Mouse (Mus musculus) CH12.LX (cell line): ENCODE measurements around the gene Robo3. TPM values are rescaled to one million over a fixed set of nuclear protein-coding genes. Genes with fewer than 3 reads are reported as not detected.

Experiments used
- DNase-seq: peaks from one replicate; pipeline ENCODE4 v3.0.0-alpha.2; 2013; ENCODE audit errors: extremely low read depth
- H3K27ac ChIP-seq: 2 replicates; pipeline ENCODE4 v1.5.1; 2012; ENCODE audit warnings: low read depth, mild to moderate bottlenecking, control low read depth, moderate library complexity; ENCODE audit not compliant: insufficient read depth
- H3K27me3 ChIP-seq: replicated peaks from 2 replicates; pipeline ENCODE3; 2012; ENCODE audit warnings: inconsistent platforms
- H3K36me3 ChIP-seq, 2 experiments: replicated peaks in 1 of 2; 2 replicates each; pipeline versions ENCODE3 to v1.6.1; 2012; ENCODE audit warnings: inconsistent platforms in 1 of 2, low read length in 1 of 2, mild to moderate bottlenecking in 1 of 2, mixed read lengths in 1 of 2, moderate library complexity in 1 of 2; ENCODE audit not compliant: control insufficient read depth in 1 of 2, insufficient read depth in 1 of 2
- H3K4me1 ChIP-seq, 2 experiments: 2 replicates each; pipeline ENCODE4 v1.6.1; 2012; ENCODE audit warnings: inconsistent platforms in 1 of 2, moderate library complexity in 1 of 2; ENCODE audit not compliant: insufficient read depth in 2 of 2, control insufficient read depth in 1 of 2
- H3K4me2 ChIP-seq: 2 replicates; pipeline ENCODE4 v1.6.1; 2012; ENCODE audit warnings: low read depth, mild to moderate bottlenecking, control low read depth; ENCODE audit not compliant: poor library complexity, insufficient read depth, severe bottlenecking
- H3K4me3 ChIP-seq, 3 experiments: fragments of 150-350 bp in 1 of 3; sonication (generic) in 1 of 3; replicated peaks in 1 of 3; 2 replicates each; pipeline versions ENCODE3 to v1.5.1; 2011 to 2012; ENCODE audit warnings: low read depth in 2 of 3, low read length in 2 of 3, mild to moderate bottlenecking in 2 of 3, moderate library complexity in 2 of 3, control low read depth in 1 of 3, improper control_type of control experiment in 1 of 3, inconsistent platforms in 1 of 3, mixed read lengths in 1 of 3; ENCODE audit not compliant: poor library complexity in 1 of 3
- H3K79me2 ChIP-seq: replicated peaks from 2 replicates; pipeline ENCODE4 v1.6.1; 2012; ENCODE audit warnings: mild to moderate bottlenecking, moderate library complexity; ENCODE audit not compliant: control insufficient read depth, poor library complexity, insufficient read depth, severe bottlenecking; ENCODE audit errors: extremely low read depth
- H3K9ac ChIP-seq: 2 replicates; pipeline ENCODE4 v1.6.1; 2012; ENCODE audit warnings: low read depth, mild to moderate bottlenecking, control low read depth, moderate library complexity; ENCODE audit not compliant: insufficient read depth
- H3K9me3 ChIP-seq: replicated peaks from 2 replicates; pipeline ENCODE3; 2012; ENCODE audit warnings: low read length, inconsistent platforms, mixed read lengths
- BHLHE40 ChIP-seq: IDR thresholded peaks from 2 replicates; pipeline ENCODE4 v1.6.1; 2011; ENCODE audit warnings: mild to moderate bottlenecking, low read depth, low read length, improper control_type of control experiment
- CTCF ChIP-seq, 2 experiments: IDR thresholded peaks in 1 of 2; conservative IDR thresholded peaks in 1 of 2; 2 replicates each; pipeline ENCODE4 v1.5.1; 2011 to 2012; ENCODE audit warnings: low read depth in 2 of 2, low read length in 2 of 2, improper control_type of control experiment in 1 of 2, inconsistent platforms in 1 of 2, mild to moderate bottlenecking in 1 of 2, moderate library complexity in 1 of 2
- ELF1 ChIP-seq: IDR thresholded peaks from 2 replicates; pipeline ENCODE4 v1.6.1; 2014; ENCODE audit warnings: low read depth, mild to moderate bottlenecking, inconsistent platforms, low read length, improper control_type of control experiment
- EP300 ChIP-seq: IDR thresholded peaks from 2 replicates; pipeline ENCODE4 v1.6.1; 2011; ENCODE audit warnings: low read length, improper control_type of control experiment
- ETS1 ChIP-seq: conservative IDR thresholded peaks from 2 replicates; pipeline ENCODE4 v1.6.1; 2012; ENCODE audit warnings: low read depth, mild to moderate bottlenecking, inconsistent platforms, low read length, improper control_type of control experiment, moderate library complexity
- GABPA ChIP-seq: IDR thresholded peaks from 2 replicates; pipeline ENCODE4 v1.6.1; 2012; ENCODE audit warnings: low read depth, low read length, improper control_type of control experiment, inconsistent platforms; ENCODE audit not compliant: insufficient replicate concordance
- JUND ChIP-seq: conservative IDR thresholded peaks from 2 replicates; pipeline ENCODE4 v1.6.1; 2011; ENCODE audit warnings: low read depth, low read length, improper control_type of control experiment
- KAT2A ChIP-seq: IDR thresholded peaks from 2 replicates; pipeline ENCODE4 v1.6.1; 2012; ENCODE audit warnings: low read length, improper control_type of control experiment, inconsistent platforms; ENCODE audit not compliant: insufficient replicate concordance
- MAX ChIP-seq: IDR thresholded peaks from 2 replicates; pipeline ENCODE4 v1.6.1; 2011; ENCODE audit warnings: low read length, improper control_type of control experiment
- MEF2A ChIP-seq: IDR thresholded peaks from 2 replicates; pipeline ENCODE4 v1.6.1; 2014; ENCODE audit warnings: low read depth, mild to moderate bottlenecking, inconsistent platforms, low read length, improper control_type of control experiment, borderline replicate concordance
- MXI1 ChIP-seq: IDR thresholded peaks from 2 replicates; pipeline ENCODE4 v1.6.1; 2011; ENCODE audit warnings: mild to moderate bottlenecking, low read depth, low read length, improper control_type of control experiment
- NELFE ChIP-seq: IDR thresholded peaks from 2 replicates; pipeline ENCODE4 v1.6.1; 2011; ENCODE audit warnings: low read depth, low read length, improper control_type of control experiment
- NRF1 ChIP-seq: IDR thresholded peaks from 2 replicates; pipeline ENCODE4 v1.6.1; 2014; ENCODE audit warnings: low read depth, mild to moderate bottlenecking, inconsistent platforms, low read length, improper control_type of control experiment, moderate library complexity
- PAX5 ChIP-seq: IDR thresholded peaks from 2 replicates; pipeline ENCODE4 v1.6.1; 2012; ENCODE audit warnings: low read length, inconsistent platforms, mixed read lengths
- POLR2A ChIP-seq: IDR thresholded peaks from 2 replicates; pipeline ENCODE4 v1.6.1; 2011; ENCODE audit warnings: low read depth, mild to moderate bottlenecking, improper control_type of control experiment, low read length
- POLR2AphosphoS2 ChIP-seq: IDR thresholded peaks from 2 replicates; pipeline ENCODE4 v1.6.1; 2011; ENCODE audit warnings: low read depth, low read length, improper control_type of control experiment
- RAD21 ChIP-seq: IDR thresholded peaks from 2 replicates; pipeline ENCODE4 v1.6.1; 2011; ENCODE audit warnings: low read depth, mild to moderate bottlenecking, low read length, improper control_type of control experiment, moderate library complexity
- RCOR1 ChIP-seq: conservative IDR thresholded peaks from 2 replicates; pipeline ENCODE4 v1.6.1; 2012; ENCODE audit warnings: low read depth, mild to moderate bottlenecking, inconsistent platforms, low read length, improper control_type of control experiment
- UBTF ChIP-seq: IDR thresholded peaks from 2 replicates; pipeline ENCODE4 v1.6.1; 2012; ENCODE audit warnings: low read depth, mild to moderate bottlenecking, inconsistent platforms, low read length, improper control_type of control experiment, moderate library complexity
- USF2 ChIP-seq: conservative IDR thresholded peaks from 2 replicates; pipeline ENCODE4 v1.6.1; 2011; ENCODE audit warnings: low read depth, low read length, improper control_type of control experiment
- ZC3H11A ChIP-seq: IDR thresholded peaks from 2 replicates; pipeline ENCODE4 v1.6.1; 2012; ENCODE audit warnings: low read depth, mild to moderate bottlenecking, inconsistent platforms, low read length, improper control_type of control experiment
- ZKSCAN1 ChIP-seq: IDR thresholded peaks from 2 replicates; pipeline ENCODE4 v1.6.1; 2012; ENCODE audit warnings: low read depth, inconsistent platforms, low read length, improper control_type of control experiment, borderline replicate concordance
- ZMIZ1 ChIP-seq: IDR thresholded peaks from 2 replicates; pipeline ENCODE4 v1.6.1; 2012; ENCODE audit warnings: low read depth, mild to moderate bottlenecking, inconsistent platforms, low read length, improper control_type of control experiment
- ZNF384 ChIP-seq: IDR thresholded peaks from 2 replicates; pipeline ENCODE4 v1.6.1; 2012; ENCODE audit warnings: low read depth, low read length, improper control_type of control experiment, inconsistent platforms
- dilution Hi-C: fragments of 300-500 bp; cut with MboI; formaldehyde crosslinking; loops from 2 replicates; pipeline ENCODE4 v1.14.3; 2020; ENCODE audit warnings: low sequenced_read_pairs; ENCODE audit not compliant: extremely low pct_unique_long_range_greater_than_20kb, extremely low pct_ligation_motif_present
- in situ Hi-C: fragments of 300-500 bp; cut with MboI; formaldehyde crosslinking; loops from 3 replicates; pipeline ENCODE4 v1.14.3; 2019; ENCODE audit warnings: low sequenced_read_pairs, low pct_ligation_motif_present, low pct_unique_long_range_greater_than_20kb, mixed read lengths
- polyA plus RNA-seq: library from polyadenylated mRNA; unstranded; fragments of >175 nt; gene quantifications from 2 replicates; pipeline ENCODE4 v1.2.1, GENCODE M21; 2012; ENCODE audit warnings: low read depth; ENCODE audit not compliant: insufficient read length
- total RNA-seq, 2 experiments: library from RNA; depleted of rRNA; stranded (reverse); fragments of 300-350 nt in 1 of 2; fragments of >200 nt in 1 of 2; gene quantifications; 2 replicates each; pipeline ENCODE4 v1.2.3; 2012 to 2014

The Robo3 gene
- total and polyA plus RNA-seq, 3 experiments: 0.41 to 0.76 (median 0.59) TPM

DNA sequence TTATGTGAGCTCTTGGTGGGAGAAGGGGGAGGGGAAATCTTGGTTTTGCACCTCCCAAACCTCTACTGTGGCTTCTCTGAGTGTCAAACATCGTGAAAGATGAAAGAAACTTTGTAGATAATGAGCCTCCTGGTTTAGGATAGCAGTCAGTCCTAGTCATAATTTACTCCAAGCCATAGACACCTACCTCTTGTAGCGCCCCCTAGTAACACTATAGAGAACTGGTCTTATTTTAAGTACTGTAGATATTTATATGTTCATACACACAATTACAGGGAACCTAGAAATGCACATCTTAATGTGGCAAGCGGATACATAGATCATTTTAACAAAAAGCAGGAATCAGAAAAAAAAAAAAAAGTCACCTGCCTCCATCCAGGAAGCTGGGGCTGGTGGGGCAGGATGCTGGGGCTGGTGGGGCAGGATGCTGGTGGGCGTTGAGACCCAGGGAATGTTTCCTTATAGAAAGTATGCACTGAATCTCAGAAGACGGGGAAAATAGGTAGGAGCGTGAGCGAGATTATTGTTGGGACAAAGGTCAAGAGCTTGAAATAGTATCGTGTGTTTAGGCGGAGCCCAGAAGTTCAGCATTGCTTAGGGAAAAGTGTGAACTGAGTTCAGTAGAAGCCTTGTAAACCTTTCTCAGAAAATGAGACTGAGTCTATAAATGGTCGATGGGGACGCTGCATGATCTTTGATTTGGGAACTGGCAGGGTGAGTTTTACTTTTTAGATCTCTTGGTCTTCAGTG lies 64.8 kb downstream of the Robo3 start:
- H3K4me1 ChIP-seq: peaks cover 0 to 3% of the 10 kb centered on the region in 2 experiments; a peak in 1 of 4 replicates
- no peaks in the 10 kb centered on the region for H3K27me3 ChIP-seq
- H3K9ac ChIP-seq: no peak overlapping the region
- H3K79me2 ChIP-seq: no peaks in the 10 kb centered on the region
- no peak overlapping the region for H3K27ac ChIP-seq
- in situ Hi-C loops (no loop called here), dilution Hi-C loops (no loop called here)
- no peaks in the 10 kb centered on the region for H3K36me3 ChIP-seq
- TF ChIP-seq CTCF (conservative IDR thresholded peaks at IDR 0.05 in 1 of 2, IDR thresholded peaks at IDR 0.05 in 1 of 2; ENCODE audit: low read depth in 2 of 2, low read length in 2 of 2) (0 out of 4 replicates have a peak, but pooled peaks of 1 of the 2 experiments have one; percentile 3), PAX5 (no peak), ZC3H11A (no peak)
- no peaks in the 10 kb centered on the region for H3K9me3 ChIP-seq
- H3K4me2 ChIP-seq: no peak overlapping the region
- H3K4me3 ChIP-seq: no peak overlapping the region
- DNase-seq: no peak

DNA sequence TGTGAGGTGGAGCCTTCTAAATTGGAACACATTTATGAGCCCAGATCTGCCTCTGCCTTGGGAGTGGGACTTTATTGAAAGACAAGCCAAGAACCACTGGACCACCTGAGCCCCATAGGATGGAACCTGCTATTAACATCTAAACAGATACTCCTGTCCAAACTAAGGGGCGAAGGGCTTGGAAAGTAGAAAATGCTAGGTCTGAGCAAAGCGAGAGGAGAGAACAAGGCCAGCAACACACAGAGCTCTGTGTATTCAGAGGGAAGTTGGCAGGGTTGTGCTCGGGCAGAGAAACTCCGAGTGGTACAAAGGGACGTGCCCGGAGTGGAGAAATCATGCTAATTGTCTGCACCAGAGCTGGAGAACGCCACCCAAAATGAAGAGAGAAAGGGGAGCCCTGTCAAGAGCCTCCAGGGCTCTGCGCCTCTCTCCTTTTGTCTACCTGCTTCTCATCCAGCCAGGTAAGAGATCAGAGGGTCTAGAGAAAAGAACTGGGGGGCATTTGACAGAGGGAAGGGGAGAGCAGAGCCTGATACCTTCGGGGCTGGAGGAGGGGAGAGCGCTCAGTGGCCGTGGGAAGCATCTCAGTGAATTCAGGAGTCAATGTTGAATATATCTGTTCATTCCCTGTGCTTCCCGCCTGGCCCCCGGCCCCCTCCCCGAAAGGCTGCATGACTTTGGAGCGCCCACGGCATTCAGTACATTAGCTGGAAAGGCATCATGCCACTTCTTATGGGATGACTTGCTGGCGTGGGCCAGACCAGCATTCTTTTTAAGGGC lies 65.6 kb downstream of the Robo3 start, which contains the start of gene Hepacam:
Gene Hepacam (plus strand): TSS at position 51 of the 780 bp plus-strand sequence.
- H3K9me3 ChIP-seq: no peaks in the 10 kb centered on the region
- no peaks in the 10 kb centered on the region for H3K27me3 ChIP-seq
- in situ Hi-C loops: no loop called here
- no peak for DNase-seq
- H3K9ac ChIP-seq: no peak within 1 kb of the TSS; the same call in 1 of the 2 replicates
- no peaks in the 10 kb centered on the region for H3K36me3 ChIP-seq
- H3K79me2 ChIP-seq: no peaks in the 10 kb centered on the region
- dilution Hi-C loops: no loop called here
- no peak within 1 kb of the TSS for H3K4me2 ChIP-seq
- no peak within 1 kb of the TSS for H3K27ac ChIP-seq
- no peak within 1 kb of the TSS for H3K4me3 ChIP-seq
- peaks cover 0 to 8% of the 10 kb centered on the region in 2 experiments; a peak in 1 of 4 replicates for H3K4me1 ChIP-seq
- no peak for TF ChIP-seq ELF1
- TF ChIP-seq GABPA: no peak
- no peak for TF ChIP-seq NELFE

DNA sequence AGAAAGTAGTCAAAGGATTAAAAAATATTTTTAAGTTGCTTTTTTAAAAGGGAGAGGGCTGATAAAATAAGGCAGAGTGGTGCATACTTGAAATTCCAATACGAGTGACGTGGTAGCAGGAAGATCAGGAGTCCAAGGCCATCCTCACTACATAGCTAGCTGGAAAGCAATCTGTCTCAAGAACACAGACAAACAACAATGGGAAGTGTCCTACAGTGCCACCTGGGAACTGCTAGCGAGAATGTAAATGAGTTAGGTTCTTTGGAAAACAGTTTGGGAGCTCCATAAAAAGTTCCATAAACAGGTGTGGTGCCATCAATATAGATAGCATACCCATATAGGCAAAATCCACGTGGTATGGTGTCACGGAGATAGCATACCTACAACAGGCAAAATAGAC lies 67.3 kb downstream of the Robo3 start:
- H3K4me3 ChIP-seq: no peak overlapping the region
- TF ChIP-seq MEF2A: no peak
- TF ChIP-seq RCOR1: no peak
- no peak for TF ChIP-seq USF2
- TF ChIP-seq KAT2A: no peak
- no peak for TF ChIP-seq RAD21
- no peak for TF ChIP-seq NRF1
- no peak for TF ChIP-seq MXI1
- no peak for TF ChIP-seq EP300
- no peak for TF ChIP-seq ZKSCAN1
- TF ChIP-seq ZNF384: no peak
- no peak for TF ChIP-seq JUND
- TF ChIP-seq UBTF: no peak
- no peak for TF ChIP-seq POLR2AphosphoS2
- TF ChIP-seq MAX: no peak
- TF ChIP-seq POLR2A: no peak
- no peak for TF ChIP-seq PAX5
- no peak for TF ChIP-seq BHLHE40
- no peak for TF ChIP-seq ETS1
- no peak for TF ChIP-seq NELFE
- TF ChIP-seq ZMIZ1: no peak
- TF ChIP-seq, all 38 proteins: peak for 0
- no peaks in the 10 kb centered on the region for H3K79me2 ChIP-seq
- no peaks in the 10 kb centered on the region for H3K27me3 ChIP-seq
- H3K9ac ChIP-seq: no peak overlapping the region
- no peak overlapping the region for H3K4me2 ChIP-seq
- H3K27ac ChIP-seq: no peak overlapping the region
- H3K9me3 ChIP-seq: no peaks in the 10 kb centered on the region
- H3K4me1 ChIP-seq: peaks cover 0 to 9% of the 10 kb centered on the region in 2 experiments; a peak in 1 of 4 replicates
- DNase-seq: no peak
- in situ Hi-C loops: no loop called here
- no peaks in the 10 kb centered on the region for H3K36me3 ChIP-seq
- dilution Hi-C loops: no loop called here
